Mouse (Mus musculus) olfactory bulb, adult 2 months (tissue): Measurements from ENCODE around the gene Thrb.

Experiments used
- CTCF ChIP-seq: fragments of 200-500 bp; IDR thresholded peaks from 2 replicates; pipeline ENCODE4 v1.5.1; 2012; ENCODE audit warnings: low read depth, mild to moderate bottlenecking, low read length, moderate library complexity; ENCODE audit not compliant: insufficient read depth
- POLR2A ChIP-seq: fragments of 200-500 bp; IDR thresholded peaks from 2 replicates; pipeline ENCODE4 v1.6.1; 2012; ENCODE audit warnings: mild to moderate bottlenecking, low read depth, low read length, moderate library complexity; ENCODE audit not compliant: insufficient read depth

DNA sequence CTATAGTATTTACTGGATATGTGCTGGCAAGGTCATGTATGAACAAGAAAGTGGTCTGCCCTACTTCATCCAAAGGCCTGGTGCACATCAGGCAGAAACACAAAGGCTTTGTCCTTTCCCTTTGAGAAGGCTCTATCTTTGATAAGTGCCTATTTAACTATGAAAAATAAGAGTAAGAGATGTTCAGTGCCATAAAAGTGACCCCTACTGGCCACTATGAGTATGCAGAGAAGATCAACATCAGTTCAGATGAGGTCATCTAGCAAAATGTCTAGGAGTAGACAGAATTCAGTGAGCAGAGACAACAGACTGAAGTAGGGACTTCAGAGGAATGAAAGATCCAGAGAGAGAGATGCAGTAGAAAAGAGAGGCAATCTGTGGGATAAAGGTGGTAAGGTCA lies 362.3 kb downstream of the Thrb start:
- TF ChIP-seq POLR2A: no peak
- no peak for TF ChIP-seq CTCF
